Mouse (Mus musculus) hematopoietic stem cell, adult 5-6 weeks (primary cell): ENCODE results near the gene Ubac2. TPM values are rescaled to one million over a fixed set of nuclear protein-coding genes. Genes with fewer than 3 reads are reported as not detected.

Source experiments
- ATAC-seq, 2 experiments: fragments of 125-278 bp in 1 of 2; replicated peaks in 1 of 2; 2 replicates each; pipeline ENCODE4 v1.8.0; 2016 to 2017; ENCODE audit warnings: inconsistent platforms in 2 of 2, mild to moderate bottlenecking in 2 of 2, moderate number of reproducible peaks in 2 of 2, low read depth in 1 of 2, moderate TSS enrichment in 1 of 2; ENCODE audit not compliant: low FRiP score in 2 of 2, poor library complexity in 2 of 2, severe bottlenecking in 2 of 2, insufficient read depth in 1 of 2, low TSS enrichment in 1 of 2
- total RNA-seq: library from RNA; stranded (forward); fragments of 172-1452, 232-1000 nt; gene quantifications from 2 replicates; pipeline ENCODE4 v1.2.3, GENCODE M21; 2017

Ubac2 gene
- total RNA-seq, 1 experiment from 2014 or later, result 23.1 TPM

DNA sequence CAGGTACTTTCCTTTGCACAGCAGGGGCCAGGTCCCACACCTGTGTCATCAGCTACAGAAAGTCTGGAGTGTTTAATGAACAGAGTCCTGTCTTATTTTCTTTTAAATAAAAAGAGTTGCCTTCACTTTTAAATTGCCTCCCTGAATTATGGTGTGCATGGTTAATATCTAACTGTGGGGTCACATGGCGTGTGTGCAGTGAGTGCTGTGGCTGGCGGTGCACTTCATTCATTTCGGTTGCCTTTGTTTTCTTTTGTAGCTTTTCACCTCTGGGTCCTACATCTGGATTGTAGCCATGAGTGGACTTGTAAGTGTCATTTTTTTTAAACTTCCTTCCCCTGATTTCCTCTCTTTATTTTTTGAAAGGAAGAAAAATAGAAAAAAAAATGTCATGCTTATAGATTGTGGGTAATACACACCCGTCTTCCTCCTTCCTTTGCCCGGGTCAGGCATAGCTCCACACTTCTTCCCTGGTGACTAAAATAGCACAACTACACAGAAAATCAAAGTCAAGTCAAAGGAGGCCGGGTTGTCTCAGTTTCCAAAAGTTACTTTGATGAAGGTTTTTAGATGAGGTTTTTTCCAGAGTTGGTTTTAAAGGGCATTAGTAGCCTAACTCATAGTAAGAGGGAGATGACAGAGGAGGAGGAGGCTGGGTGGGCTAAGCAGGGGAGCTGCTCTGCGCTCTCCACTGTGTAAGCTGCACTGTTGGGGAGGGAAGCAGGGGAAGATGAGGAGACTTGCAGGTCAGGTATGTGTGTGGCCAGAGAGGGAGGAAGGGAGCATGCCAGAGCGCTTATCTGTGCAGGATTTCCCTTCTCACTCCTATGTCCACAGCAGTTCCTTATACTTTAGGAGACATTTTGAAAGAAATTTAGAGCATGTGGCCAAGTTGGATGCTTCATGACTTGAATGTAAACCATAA lies 104.9 kb downstream of the Ubac2 start:
- ATAC-seq, result 0 out of 4 replicates have a peak, but pooled peaks have one; percentile 2 to 13

DNA sequence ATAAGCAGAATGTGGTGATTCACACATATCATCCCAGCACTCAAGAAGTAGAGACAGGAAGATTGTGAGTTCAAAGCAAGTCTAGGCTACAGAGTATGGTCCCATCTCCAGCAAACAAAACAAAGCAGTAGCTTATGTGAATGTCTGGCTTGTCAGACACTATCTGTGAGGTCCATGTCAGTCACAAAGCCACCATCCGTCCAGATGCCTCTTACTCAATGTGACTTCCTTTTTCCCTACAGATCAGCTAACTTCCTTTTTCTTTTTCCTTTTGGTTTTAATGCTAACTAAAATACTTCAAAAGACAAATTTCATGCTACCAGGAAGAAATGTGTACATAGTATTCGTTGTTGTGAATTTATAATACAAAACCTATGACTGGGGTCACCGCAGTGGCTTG lies 107.1 kb downstream of the Ubac2 start:
- peak; percentile 82 for ATAC-seq

GRCm38 (mm10) chr14:121986028-121986427 lies 107.6 kb downstream of the Ubac2 start:
- no peak for ATAC-seq

- ATAC-seq, result no peak
Observed at GRCm38 (mm10) chr14:121987287-121987686, 108.9 kb downstream of the Ubac2 start.

DNA sequence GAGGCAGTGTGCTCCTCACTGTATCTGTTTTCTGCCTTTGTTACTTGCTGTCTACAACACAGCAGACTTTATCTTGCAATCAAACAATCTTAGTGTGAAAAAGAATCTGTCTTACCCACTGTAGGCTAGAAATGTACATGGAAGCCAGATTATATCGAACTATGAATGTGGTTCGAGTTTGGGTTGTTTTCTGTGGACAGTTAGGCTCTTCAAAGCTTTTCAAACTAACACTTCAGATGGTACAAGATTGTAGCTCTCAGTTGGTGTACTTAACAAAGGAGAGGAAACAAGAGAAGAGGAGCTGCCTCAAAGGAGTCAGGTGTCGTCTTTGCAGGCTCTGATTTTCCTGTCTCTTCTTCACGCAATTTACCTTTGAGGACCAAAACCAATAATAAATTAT lies 109.3 kb downstream of the Ubac2 start:
- no peak for ATAC-seq

DNA sequence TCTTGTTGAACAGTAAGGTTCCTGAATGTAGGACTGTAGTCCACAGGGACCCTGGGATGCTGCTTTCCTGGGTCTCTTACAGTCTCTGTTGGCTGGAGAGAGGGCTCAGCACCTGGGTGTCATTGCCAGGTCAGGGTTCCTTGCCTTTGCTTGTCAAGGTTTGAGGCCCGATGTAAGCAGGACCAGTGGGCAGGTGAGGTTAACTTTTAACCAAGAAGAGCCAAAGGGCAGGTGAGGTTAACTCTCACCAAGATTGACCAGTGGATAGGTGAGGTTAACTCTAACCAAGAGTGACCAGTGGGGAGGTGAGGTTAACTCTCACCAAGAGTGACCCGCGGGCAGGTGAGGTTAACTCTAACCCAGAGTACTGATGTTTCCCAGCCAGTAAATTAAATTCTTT lies 110.9 kb downstream of the Ubac2 start:
- no peak for ATAC-seq

DNA sequence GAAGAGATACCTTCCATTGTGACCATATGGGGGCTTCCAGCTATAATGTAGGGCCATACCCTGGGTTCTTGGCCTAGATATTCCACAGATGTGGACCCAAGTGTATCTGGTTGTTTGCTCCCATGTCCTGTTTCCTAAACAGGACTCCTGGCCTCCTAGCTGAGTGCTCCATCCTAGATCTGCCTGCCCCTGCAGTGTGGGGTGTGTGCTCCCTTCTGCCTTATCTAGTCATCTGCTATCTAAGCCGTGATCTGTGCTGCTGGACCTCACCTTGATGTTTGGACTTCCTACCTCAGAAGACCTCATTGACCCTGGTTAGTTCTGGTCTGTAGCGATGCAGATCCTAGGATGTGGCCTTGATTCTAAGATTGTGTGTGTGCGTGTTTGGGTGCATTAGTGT lies 111.4 kb downstream of the Ubac2 start:
- ATAC-seq, result no peak

DNA sequence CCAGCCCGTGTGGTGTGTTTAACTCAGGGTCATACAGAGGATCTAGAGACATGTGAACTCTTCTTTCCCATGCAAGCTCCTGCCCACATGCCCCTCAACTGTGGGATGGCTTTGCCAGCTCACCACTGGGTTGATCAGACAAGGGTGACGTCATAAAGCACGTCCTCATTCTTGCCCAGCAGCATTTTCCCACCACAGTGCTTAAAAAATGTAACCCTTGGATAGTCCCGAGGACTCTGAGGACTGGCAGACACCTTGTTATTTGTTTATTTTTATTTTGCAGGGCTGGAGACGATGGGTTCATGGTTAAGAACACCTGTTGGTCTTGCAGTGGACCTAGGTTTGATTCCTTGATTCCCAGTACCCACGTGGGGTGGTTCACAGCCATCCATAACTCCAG lies 112.5 kb downstream of the Ubac2 start:
- no peak for ATAC-seq

DNA sequence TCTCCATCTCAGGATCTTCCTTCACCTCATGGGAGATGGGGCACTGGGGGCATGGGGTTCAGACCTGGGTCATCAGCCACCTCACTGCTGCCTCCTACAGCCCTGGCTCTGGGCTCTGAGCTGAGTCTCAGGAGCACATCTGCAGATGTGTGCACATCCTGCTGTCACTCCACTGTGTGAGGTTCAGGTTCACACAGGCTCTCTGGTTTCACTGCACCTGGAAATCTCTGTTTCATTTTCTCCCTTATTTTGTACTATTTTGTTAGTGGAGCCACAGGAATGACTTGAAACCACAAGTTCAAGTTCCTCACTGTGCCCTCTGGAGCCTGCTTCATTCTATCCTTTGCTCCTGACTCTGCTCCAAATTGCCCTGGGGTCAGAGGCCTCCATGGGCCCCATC lies 113.5 kb downstream of the Ubac2 start:
- peak in 1 of 2 experiments; percentile 23; a peak in 1 of 4 replicates for ATAC-seq

DNA sequence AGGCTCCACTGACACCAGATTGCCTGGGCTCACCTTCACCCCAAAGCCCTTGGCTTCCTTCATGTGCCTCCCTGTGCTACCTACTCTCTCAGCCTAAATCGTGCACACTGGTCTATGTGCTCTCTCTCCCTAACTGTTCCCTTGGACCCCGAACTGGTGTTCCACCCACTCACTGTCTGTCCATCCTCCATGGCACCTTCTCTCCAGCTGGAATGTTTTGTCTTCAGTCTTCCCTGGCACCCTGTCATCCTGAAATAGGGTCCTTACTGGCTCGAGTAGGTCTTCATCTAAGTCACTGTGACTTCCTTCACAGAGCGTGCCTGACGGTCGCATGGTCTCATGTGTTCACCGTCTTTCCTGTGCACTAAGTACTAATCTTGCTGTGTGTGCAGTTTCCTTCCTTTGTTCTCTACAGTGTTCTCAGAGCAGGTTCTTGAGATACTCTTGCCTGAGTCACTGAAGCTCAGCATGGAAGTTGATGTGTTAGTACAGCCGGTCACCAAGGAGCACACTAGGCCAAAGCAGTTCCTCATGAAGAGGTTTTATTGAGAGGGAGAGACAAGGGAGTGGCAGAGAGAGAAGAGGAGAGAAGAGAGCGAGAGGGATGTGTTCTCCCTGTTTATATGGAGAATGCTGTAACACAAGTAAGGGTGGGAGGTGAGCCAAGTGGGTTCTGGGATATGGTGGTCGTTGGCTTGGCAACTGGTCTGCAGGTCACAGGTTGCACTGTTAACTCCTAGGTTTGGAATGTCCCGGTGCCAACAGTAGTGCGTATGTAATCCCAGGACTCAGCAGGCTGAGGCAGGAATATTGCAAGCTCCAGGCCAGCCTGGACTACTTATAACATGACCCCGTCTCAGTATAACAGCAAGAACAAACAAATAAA lies 114.2 kb downstream of the Ubac2 start:
- ATAC-seq, result peak in 1 of 2 experiments; percentile 44; a peak in 3 of 4 replicates

GRCm38 (mm10) chr14:121993616-121994015 lies 115.2 kb downstream of the Ubac2 start:
- no peak for ATAC-seq

- ATAC-seq, result no peak
Observed at GRCm38 (mm10) chr14:121994171-121994700, 115.8 kb downstream of the Ubac2 start.

GRCm38 (mm10) chr14:121994846-121995556 lies 116.6 kb downstream of the Ubac2 start:
- ATAC-seq, result peak; percentile 51 to 59; a peak in 3 of 4 replicates

GRCm38 (mm10) chr14:121995557-121995870 lies 117.1 kb downstream of the Ubac2 start:
- no peak for ATAC-seq

DNA sequence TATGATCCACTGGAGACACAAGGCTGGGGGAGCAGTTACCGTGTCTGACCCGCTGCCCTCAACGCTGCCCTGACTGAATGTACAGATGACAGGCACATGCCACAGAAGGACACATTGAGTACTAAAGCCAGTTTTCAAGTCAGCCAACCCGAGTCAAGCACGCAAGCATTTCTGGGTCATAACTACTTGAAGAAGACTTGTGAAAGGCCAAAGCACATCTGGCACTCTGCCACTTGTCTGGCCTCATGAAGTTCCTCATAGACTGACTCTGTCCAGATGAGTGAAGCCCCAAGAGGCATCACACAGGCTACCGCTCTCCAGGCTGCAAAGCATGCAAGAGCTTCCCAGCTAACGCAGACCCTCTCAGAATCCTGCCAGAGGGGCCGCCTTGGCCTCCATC lies 118.4 kb downstream of the Ubac2 start:
- peak in 1 of 2 experiments; percentile 15; a peak in 1 of 4 replicates for ATAC-seq

- ATAC-seq, result no peak
Observed at GRCm38 (mm10) chr14:121999455-121999854, 121.0 kb downstream of the Ubac2 start.

GRCm38 (mm10) chr14:122000346-122001105 lies 122.1 kb downstream of the Ubac2 start:
- no peak for ATAC-seq
